In the genomic region with DNA sequence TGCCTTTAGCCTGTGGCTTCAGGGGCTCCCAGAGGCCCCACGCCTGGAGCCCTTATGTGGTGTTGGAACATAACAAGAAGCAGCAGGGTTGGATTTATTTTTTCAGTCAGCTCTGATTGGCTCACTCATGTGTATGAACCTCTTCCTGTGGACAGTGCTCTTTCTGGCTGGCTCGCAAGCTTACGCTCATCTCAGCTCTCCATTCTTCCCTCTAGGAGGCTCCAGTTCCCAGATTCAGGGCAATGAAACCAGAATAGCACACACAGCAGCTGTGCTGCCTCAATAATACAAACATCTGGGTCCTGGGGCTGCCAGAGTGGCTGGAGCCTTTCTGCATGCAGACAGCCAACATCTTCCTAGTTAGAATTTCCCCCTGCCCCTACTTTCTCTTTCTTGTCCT, we compare ENCODE assay signal across 9 mouse cellular contexts. TPM values are rescaled to one million over a fixed set of nuclear protein-coding genes. Genes with fewer than 3 reads are reported as not detected.
A peak's percentile ranks its signal among the peaks of the same experiment; 100 is the strongest.
DNase-seq lines count a peak whose midpoint lies in the region; ATAC-seq and TF ChIP-seq lines count a peak whose summit lies in the region.
"Had no signal": no experiment of that assay in that cellular context is flagged by ENCODE, and none has a peak within 500 bp of the region (broad histone marks: within the 10 kb centered on the region; RNA-seq: fewer than 3 reads in every experiment).

No protein-coding gene starts in this region.

- H3K4me1 ChIP-seq in kidney, adult 2 months (ENCODE audit: control insufficient read depth, insufficient read depth, low read length), result no peaks in the 10 kb centered on the region
- peaks cover 17% of the 10 kb centered on the region for H3K4me1 ChIP-seq in limb, embryonic 15.5 days
- peaks cover 8% of the 10 kb centered on the region for H3K4me1 ChIP-seq in stomach, embryonic 15.5 days

- no peak overlapping the region for H3K4me3 ChIP-seq in kidney, adult 2 months (ENCODE audit: insufficient read depth, low read depth, low read length)
- no peak overlapping the region for H3K4me3 ChIP-seq in limb, embryonic 15.5 days
- H3K4me3 ChIP-seq in stomach, embryonic 15.5 days (replicated peaks), result no peak overlapping the region

- H3K4me2 ChIP-seq in limb, embryonic 15.5 days, result no peak overlapping the region
- H3K4me2 ChIP-seq in stomach, embryonic 15.5 days, result 0 out of 2 replicates have a peak overlapping the region, but pooled peaks have one; percentile 3

- no peaks in the 10 kb centered on the region for H3K27me3 ChIP-seq in kidney, adult 2 months (replicated peaks; ENCODE audit: control insufficient read depth, insufficient read depth, low read length)
- H3K27me3 ChIP-seq in limb, embryonic 15.5 days, result no peaks in the 10 kb centered on the region
- no peaks in the 10 kb centered on the region for H3K27me3 ChIP-seq in stomach, embryonic 15.5 days (replicated peaks)

- 0 out of 2 replicates have a peak, but pooled peaks have one; percentile 6 for TF ChIP-seq CTCF in kidney, adult 2 months (conservative IDR thresholded peaks at IDR 0.05; ENCODE audit: insufficient read depth, insufficient read length, low read depth, low read length)

- H3K27ac ChIP-seq in kidney, adult 2 months (ENCODE audit: insufficient read depth, low read depth, low read length), result no peak overlapping the region
- peak overlapping the region; percentile 65 for H3K27ac ChIP-seq in limb, embryonic 15.5 days
- peak overlapping the region; percentile 81 for H3K27ac ChIP-seq in stomach, embryonic 15.5 days

- no peak for DNase-seq in cerebellum, adult 11 months
- DNase-seq in brain, embryonic 18.5 days (ENCODE audit: low read depth, low spot score), result peak; percentile 26
- DNase-seq in frontal cortex, postnatal 14 days (ENCODE audit: low spot score in 2 of 2), result peak; percentile 40 to 58
- peak; percentile 39 for DNase-seq in kidney, adult 2 months
- DNase-seq in spleen, adult 12 weeks (ENCODE audit: low spot score), result no peak

- WGBS in kidney, adult 2 months, result 37% methylated on average over 3 of the region's 3 CpGs
- WGBS in limb, embryonic 15.5 days, result 23% methylated on average over 3 of the region's 3 CpGs
- 20% methylated on average over 3 of the region's 3 CpGs for WGBS in stomach, embryonic 15.5 days

- peak; percentile 22; the same call in 1 of the 2 replicates for ATAC-seq in cerebellum, adult (ENCODE audit: insufficient number of reproducible peaks, low FRiP score, low TSS enrichment)
- ATAC-seq in limb, embryonic 15.5 days (ENCODE audit: insufficient number of reproducible peaks, low FRiP score, low TSS enrichment, low read depth), result 0 out of 2 replicates have a peak, but pooled peaks have one; percentile 31
- ATAC-seq in stomach, embryonic 15.5 days (ENCODE audit: insufficient read depth, low FRiP score, low read depth), result peak; percentile 78

- no peak for TF ChIP-seq POLR2A in kidney, adult 2 months (IDR thresholded peaks at IDR 0.05; ENCODE audit: low read depth, low read length)

- no peak overlapping the region for H3K9ac ChIP-seq in limb, embryonic 15.5 days
- H3K9ac ChIP-seq in stomach, embryonic 15.5 days, result no peak overlapping the region

- no peaks in the 10 kb centered on the region for H3K36me3 ChIP-seq in kidney, adult 2 months (ENCODE audit: control insufficient read depth, insufficient read depth, low read length)
- no peaks in the 10 kb centered on the region for H3K36me3 ChIP-seq in limb, embryonic 15.5 days
- no peaks in the 10 kb centered on the region for H3K36me3 ChIP-seq in stomach, embryonic 15.5 days

- H3K9me3 ChIP-seq in limb, embryonic 15.5 days, result no peaks in the 10 kb centered on the region
- no peaks in the 10 kb centered on the region for H3K9me3 ChIP-seq in stomach, embryonic 15.5 days

RNA-seq across cellular contexts. Expression of a gene that starts 20.1 kb away (rescaled TPM):
- 0.36 and 0.61 TPM in 2 replicates for polyA plus RNA-seq in kidney, adult 2 months (2012; rRNA removed)
- polyA plus RNA-seq in limb, embryonic 15.5 days (2015; fragmentation: Nextera tagmentation; extraction: Ambion mirVana), result not detected in 2 replicates
- 0.15 TPM in 1 of 2 replicates, not detected in the other for polyA plus RNA-seq in stomach, embryonic 15.5 days (2015; fragmentation: Nextera tagmentation; extraction: Ambion mirVana)
- polyA plus RNA-seq: testis, adult 2 months had no signal

RNA-seq across cellular contexts. Expression of a gene that starts 55.6 kb away (rescaled TPM):
- 1.8 and 2.2 TPM in 2 replicates for polyA plus RNA-seq in kidney, adult 2 months (2012; rRNA removed)
- polyA plus RNA-seq in limb, embryonic 15.5 days (2015; fragmentation: Nextera tagmentation; extraction: Ambion mirVana), result 1.4 and 2.1 TPM in 2 replicates
- polyA plus RNA-seq in stomach, embryonic 15.5 days (2015; fragmentation: Nextera tagmentation; extraction: Ambion mirVana), result 7.6 and 8.5 TPM in 2 replicates

RNA-seq across cellular contexts. Expression of a gene that starts 59.9 kb away (rescaled TPM):
- polyA plus RNA-seq in kidney, adult 2 months (2012; rRNA removed), result 1,148 and 1,467 TPM in 2 replicates
- polyA plus RNA-seq in limb, embryonic 15.5 days (2015; fragmentation: Nextera tagmentation; extraction: Ambion mirVana), result 119 and 122 TPM in 2 replicates
- polyA plus RNA-seq in stomach, embryonic 15.5 days (2015; fragmentation: Nextera tagmentation; extraction: Ambion mirVana), result 18.7 and 22.8 TPM in 2 replicates

Comparison
In these comparisons a context has a peak if more than half of its experiments do, and no peak if none do; other contexts are left out.
1. ATAC-seq: peak in every context shown above with its lines; median percentile 78 in stomach, embryonic 15.5 days; 31 in limb, embryonic 15.5 days; 22 in cerebellum, adult.
2. DNase-seq: peak in brain, embryonic 18.5 days (single experiment), frontal cortex, postnatal 14 days (2 of 2) and kidney, adult 2 months (single experiment); none in cerebellum, adult 11 months (single experiment) and spleen, adult 12 weeks (single experiment).